Mouse (Mus musculus) embryo, embryonic 11.5 days (tissue): ENCODE measurements around the gene Tspo2.
"Not testable (repeated sequence)": the region's sequence is repeated elsewhere in the genome, so short reads cannot be mapped to it uniquely, and the experiment has no call there.

Experiments
- DNase-seq: peaks from one replicate; pipeline ENCODE4 v3.0.0-alpha.2; 2012; ENCODE audit warnings: low read depth, low spot score

Tspo2 gene

GRCm38 (mm10) chr17:48451353-48451675, at the start of gene Tspo2:
Tspo2 (minus strand) TSS chr17:48451522.
- DNase-seq: no peak

GRCm38 (mm10) chr17:48500846-48501445, 49.6 kb upstream of the Tspo2 start:
- no peak for DNase-seq

GRCm38 (mm10) chr17:48497986-48498385, 46.7 kb upstream of the Tspo2 start:
- DNase-seq: no peak

DNA sequence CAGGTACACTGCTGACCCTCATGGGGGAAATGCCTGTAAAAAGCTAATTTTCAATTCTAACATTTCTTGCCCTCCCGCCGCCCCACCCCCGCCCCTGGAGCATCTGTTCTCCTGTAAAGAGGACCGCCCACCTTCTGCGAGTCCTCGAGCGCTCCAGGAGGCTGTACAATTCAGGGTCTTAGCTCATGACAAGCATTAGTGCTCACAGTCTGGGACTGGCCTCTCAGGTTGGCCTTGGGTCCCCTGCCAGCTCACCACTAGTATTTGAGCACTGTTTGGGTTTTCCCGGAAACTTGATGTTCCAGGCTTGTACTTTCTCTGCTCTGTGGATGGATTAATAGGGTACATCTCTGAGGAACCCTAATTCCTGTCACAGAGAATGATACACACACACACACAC, 42.7 kb upstream of the Tspo2 start:
- DNase-seq: no peak

DNA sequence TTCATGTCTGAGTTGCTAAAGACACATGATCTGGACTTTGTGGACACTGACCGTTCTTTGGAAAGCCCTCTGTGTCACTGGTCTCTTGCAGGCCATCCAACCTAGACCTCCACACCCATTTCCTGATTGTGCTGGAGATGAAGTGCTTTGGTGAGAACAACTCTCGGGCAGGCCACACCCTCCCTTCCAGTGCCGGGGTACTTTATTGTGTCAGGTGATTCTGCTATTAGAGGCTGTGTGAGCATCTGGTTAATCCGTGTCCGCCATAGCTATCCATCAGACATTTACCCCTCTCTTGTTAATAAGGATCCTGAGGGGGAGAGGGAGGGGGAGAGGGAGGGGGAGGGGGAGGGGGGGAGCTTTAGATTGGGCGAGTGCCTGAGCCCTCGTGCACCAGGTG, 42.3 kb upstream of the Tspo2 start:
- no peak for DNase-seq

DNA sequence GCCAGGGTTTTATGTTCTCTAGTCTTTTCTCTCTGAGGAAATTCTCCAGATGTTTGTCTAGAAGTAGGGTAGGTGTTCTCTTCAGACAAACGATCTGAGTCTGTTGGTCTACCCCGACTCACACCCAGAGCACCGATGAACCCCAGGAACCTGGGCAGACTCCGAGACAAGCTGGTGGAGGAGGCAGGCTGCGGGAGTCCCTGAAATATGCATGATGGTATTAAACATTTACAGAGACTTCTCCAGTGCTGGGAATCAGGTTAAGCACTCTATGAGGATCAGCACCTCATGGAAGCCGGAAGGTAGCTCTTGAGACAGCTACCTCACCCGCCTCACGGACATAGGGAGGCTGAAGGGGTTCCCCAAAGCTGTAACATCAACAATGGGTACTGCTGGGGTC, 41.3 kb upstream of the Tspo2 start:
- no peak for DNase-seq

GRCm38 (mm10) chr17:48489466-48489865, 38.1 kb upstream of the Tspo2 start:
- no peak for DNase-seq

GRCm38 (mm10) chr17:48484191-48484590, 32.9 kb upstream of the Tspo2 start:
- DNase-seq: no peak

DNA sequence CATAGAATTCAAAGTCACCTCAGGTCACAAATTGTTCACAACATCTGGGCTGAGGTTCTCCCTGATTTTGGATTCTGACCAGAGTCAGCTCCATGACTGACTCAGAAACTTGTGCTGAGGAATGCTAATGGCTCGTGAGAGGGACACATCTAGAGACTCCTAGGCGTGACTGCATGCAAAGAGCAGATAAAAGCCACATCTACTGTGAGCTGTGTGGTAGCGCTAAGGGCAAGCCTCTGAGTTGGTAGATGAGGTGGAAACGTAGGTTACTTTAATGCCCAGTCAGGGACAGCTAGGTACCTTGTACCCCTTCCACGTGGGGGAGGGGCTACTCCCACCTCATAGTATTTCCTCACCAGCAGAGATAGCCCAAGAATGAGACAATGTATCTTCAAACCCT, 32.4 kb upstream of the Tspo2 start:
- DNase-seq: no peak

GRCm38 (mm10) chr17:48479952-48480351, 28.6 kb upstream of the Tspo2 start:
- DNase-seq: no peak

DNA sequence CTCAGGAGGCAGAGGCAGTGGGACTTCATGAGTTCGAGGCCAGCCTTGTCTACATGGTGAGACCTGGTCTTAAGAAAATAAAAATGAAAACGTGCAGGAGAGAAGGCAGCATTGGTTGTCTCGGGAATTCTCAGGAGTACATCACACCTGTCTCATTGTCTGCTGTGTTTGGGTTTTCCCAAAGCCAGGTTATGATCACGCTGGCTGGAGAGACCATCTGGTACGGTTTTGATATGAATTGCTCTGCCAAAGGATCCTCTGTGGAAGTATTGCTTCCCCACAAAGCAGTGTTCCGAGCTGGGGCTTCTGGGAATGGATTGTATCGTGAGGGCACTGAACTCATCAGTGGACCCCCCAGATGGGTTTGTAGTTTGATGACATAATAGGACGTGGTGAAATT, 24.1 kb upstream of the Tspo2 start:
- no peak for DNase-seq

DNA sequence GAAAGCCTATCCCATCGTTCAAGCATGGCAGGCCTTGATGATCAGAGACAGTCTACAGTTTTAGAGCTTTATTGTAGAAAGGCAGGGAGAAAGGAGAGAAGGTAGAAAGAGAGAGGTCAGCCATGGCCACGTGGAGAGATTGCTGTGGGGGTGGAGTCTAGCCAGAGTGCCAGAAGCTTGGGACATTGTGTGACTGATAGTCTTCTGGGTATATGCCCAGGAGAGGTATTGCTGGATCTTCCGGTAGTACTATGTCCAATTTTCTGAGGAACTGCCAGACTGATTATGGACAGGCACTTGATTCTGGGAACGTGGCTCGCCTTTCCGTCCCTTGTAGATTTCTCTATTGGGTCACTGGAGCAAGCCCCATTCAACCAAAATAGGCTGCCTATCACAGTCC, 23.0 kb upstream of the Tspo2 start:
- not testable (repeated sequence) for DNase-seq

GRCm38 (mm10) chr17:48467395-48468231, 16.3 kb upstream of the Tspo2 start:
- DNase-seq: peak; percentile 72

- no peak for DNase-seq
Observed at GRCm38 (mm10) chr17:48466769-48467394, 15.6 kb upstream of the Tspo2 start.

DNA sequence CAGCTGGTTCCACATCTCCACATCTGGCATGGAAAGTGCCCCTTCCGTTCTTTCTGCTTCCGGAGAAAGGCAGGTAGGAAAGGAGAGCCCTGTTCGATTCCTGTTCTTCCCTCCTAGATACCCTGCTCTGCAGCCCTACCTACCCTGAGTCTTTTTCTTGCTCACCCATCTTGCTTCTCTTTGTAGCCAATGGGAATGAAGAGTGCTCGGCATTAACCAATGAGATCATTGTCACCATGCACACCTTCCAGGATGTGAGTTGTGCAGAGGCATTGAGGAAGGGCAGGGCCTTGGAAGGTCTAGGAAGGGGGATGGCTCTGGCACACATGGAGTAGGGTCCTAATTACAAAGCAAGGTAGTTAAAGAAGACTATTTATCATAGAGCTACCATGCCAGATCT, 12.1 kb upstream of the Tspo2 start:
- DNase-seq: no peak

- DNase-seq: no peak
Observed at GRCm38 (mm10) chr17:48462096-48462495, 10.8 kb upstream of the Tspo2 start.

- no peak for DNase-seq
Observed at GRCm38 (mm10) chr17:48457971-48458653, 6.8 kb upstream of the Tspo2 start.

DNA sequence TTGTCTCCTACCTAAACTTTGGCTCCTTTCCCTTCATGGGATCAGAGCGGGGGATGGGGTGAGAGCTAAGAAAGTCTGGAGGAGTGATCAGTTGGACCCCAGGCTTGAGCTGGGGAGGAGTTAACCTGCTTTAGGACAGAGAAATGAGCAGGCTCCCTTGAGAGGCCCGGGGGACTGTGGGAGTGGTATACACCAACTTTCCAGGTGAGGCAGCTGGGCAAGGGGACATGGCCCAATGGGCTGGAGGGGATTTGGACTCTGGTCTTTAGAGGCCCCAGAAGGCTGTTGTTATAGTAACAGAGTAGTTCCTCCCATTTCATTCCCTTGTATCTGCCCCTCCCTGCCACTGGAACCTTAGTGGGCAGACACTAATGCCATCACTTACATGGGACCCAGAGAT, 4.6 kb upstream of the Tspo2 start:
- no peak for DNase-seq

- DNase-seq: no peak
Observed at GRCm38 (mm10) chr17:48454688-48455087, 3.4 kb upstream of the Tspo2 start, which contains the start of gene Unc5cl. Unc5cl (plus strand) TSS chr17:48454901.

DNA sequence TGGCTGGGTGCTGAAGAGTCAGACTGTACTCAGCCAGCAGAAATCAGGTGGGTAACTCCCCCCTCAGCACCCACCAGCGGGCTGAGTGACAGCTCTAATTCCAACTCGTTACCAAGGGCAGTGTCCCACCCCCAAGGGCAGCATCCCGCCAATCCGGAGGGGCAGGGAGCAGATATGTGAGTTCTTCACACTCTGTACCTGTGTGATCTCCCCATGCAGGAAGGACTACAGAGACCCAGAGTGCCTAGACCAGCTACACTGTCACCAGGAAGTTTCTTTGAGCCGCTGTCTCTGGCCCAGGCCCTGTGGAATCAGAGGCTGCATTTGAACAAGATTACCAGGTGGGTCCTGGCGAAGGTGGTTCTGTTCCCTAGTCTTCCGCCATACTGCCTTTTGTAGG, 2.9 kb upstream of the Tspo2 start:
- DNase-seq: no peak

DNA sequence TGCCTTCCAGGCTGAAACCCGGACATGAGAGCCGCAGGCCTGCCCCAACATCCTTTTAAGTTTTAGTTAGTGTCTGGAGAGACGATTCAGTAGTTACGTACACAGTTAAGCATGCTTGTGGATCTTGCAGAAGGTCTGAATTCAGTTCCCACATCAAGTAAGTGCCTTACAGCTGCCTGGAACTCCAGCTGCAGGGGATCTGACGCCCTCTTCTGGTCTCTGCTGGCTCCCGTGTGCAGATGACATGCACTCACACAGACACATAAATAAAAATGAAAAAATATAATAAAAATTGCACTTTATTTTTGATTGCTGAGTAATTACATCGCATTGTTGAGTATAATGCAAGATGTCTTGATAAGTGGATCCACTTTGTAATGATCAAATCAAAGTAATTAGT, 2.2 kb upstream of the Tspo2 start:
- DNase-seq: no peak

- DNase-seq: no peak
Observed at GRCm38 (mm10) chr17:48451753-48452444, 577 bp upstream of the Tspo2 start.
